Mouse (Mus musculus) intestine, embryonic 16.5 days (tissue): ENCODE results near the gene Ttll10. TPM values are rescaled to one million over a fixed set of nuclear protein-coding genes. Genes with fewer than 3 reads are reported as not detected.

Experiments used
- ATAC-seq: fragments of 200-750 bp; cut with Nextera tagmentation; 2 replicates; pipeline ENCODE4 v1.8.0; 2017; ENCODE audit warnings: moderate TSS enrichment, moderate library complexity
- H3K27ac ChIP-seq: fragments of 300-500 bp; sonication (generic); 2 replicates; pipeline ENCODE4 v1.5.1; 2014; ENCODE audit warnings: mild to moderate bottlenecking, low read length
- H3K27me3 ChIP-seq: fragments of 300-500 bp; sonication (generic); replicated peaks from 2 replicates; pipeline ENCODE4 v1.6.1; 2014; ENCODE audit warnings: low read length, control low read depth, mixed read lengths; ENCODE audit not compliant: control insufficient read depth, insufficient read depth
- H3K36me3 ChIP-seq: fragments of 300-500 bp; sonication (generic); 2 replicates; pipeline ENCODE4 v1.6.1; 2014; ENCODE audit warnings: low read length, control low read depth; ENCODE audit not compliant: control insufficient read depth, insufficient read depth
- H3K4me1 ChIP-seq: fragments of 300-500 bp; sonication (generic); 2 replicates; pipeline ENCODE4 v1.6.1; 2014; ENCODE audit warnings: low read length, control low read depth, mixed read lengths; ENCODE audit not compliant: control insufficient read depth, insufficient read depth
- H3K4me2 ChIP-seq: fragments of 300-500 bp; sonication (generic); 2 replicates; pipeline ENCODE4 v1.6.1; 2014; ENCODE audit warnings: low read depth, low read length, control low read depth
- H3K4me3 ChIP-seq: fragments of 300-500 bp; sonication (generic); 2 replicates; pipeline ENCODE4 v1.5.1; 2014; ENCODE audit warnings: mild to moderate bottlenecking, low read length
- H3K9ac ChIP-seq: fragments of 300-500 bp; sonication (generic); 2 replicates; pipeline ENCODE4 v1.6.1; 2014; ENCODE audit warnings: low read depth, low read length
- H3K9me3 ChIP-seq: fragments of 300-500 bp; sonication (generic); 2 replicates; pipeline ENCODE4 v1.6.1; 2016; ENCODE audit warnings: low read length, control low read depth; ENCODE audit not compliant: control insufficient read depth
- WGBS: fragments of 180-500 bp; shearing (Covaris S2); extraction: QIAGEN DNeasy Blood & Tissue Kit; methylation state at CpG from one replicate; pipeline ENCODE4 v1.1.7; 2014; 5-methylcytosine and 5-hydroxymethylcytosine counted together
- polyA plus RNA-seq: library from polyadenylated mRNA; unstranded; fragments of >200 nt; fragmentation: Nextera tagmentation; extraction: Ambion mirVana; gene quantifications from 2 replicates; pipeline ENCODE4 v1.2.1, GENCODE M21; 2015

The Ttll10 gene
- polyA plus RNA-seq, result 4.2 and 4.7 TPM in 2 replicates

DNA sequence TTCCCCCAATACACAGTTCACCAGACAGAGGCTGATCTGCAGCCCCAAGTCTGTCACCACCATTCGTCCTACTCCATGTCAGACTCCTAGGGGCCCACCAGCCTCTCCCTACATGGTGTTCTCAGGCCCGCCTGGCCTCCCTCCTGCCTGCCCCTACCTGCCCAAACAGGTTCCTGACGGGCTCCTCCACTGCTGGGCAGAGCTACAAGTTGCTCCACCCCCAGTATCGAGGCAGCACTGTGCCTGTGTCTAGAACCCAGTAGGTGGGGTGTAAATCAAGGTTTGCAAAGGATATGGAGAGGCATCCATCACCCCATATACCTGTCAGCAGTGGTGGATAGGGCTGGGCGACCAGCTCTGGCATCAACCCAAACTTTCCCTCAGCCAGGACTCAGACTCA is at the start of gene Ttll10:
Gene Ttll10, minus strand, starts transcription at position 154 of the 400 bp plus-strand sequence.
- 28% methylated on average over 5 of the region's 5 CpGs for WGBS

GRCm38 (mm10) chr4:156103342-156103741 is 44.1 kb upstream of the Ttll10 start:
- Histone ChIP-seq H3K9ac (no peak overlapping the region), H3K36me3 (no peaks in the 10 kb centered on the region), H3K9me3 (no peaks in the 10 kb centered on the region), H3K4me1 (no peaks in the 10 kb centered on the region), H3K4me2 (no peak overlapping the region), H3K27ac (no peak overlapping the region), H3K4me3 (no peak overlapping the region), H3K27me3 (no peaks in the 10 kb centered on the region)
- 54% methylated on average over 4 of the region's 4 CpGs for WGBS
- peak; percentile 36 for ATAC-seq

More for the DNA sequence above, at the start of gene Ttll10:
- Histone ChIP-seq H3K4me1 (peaks cover 15% of the 10 kb centered on the region; the same call in 1 of the 2 replicates), H3K4me2 (peak within 1 kb of the TSS; percentile 40), H3K9ac (peak within 1 kb of the TSS; percentile 79), H3K27me3 (no peaks in the 10 kb centered on the region), H3K4me3 (peak within 1 kb of the TSS; percentile 59), H3K27ac (peak within 1 kb of the TSS; percentile 98), H3K9me3 (no peaks in the 10 kb centered on the region), H3K36me3 (no peaks in the 10 kb centered on the region)
- ATAC-seq, result peak; percentile 80

- Histone ChIP-seq H3K4me1 (no peaks in the 10 kb centered on the region), H3K27me3 (no peaks in the 10 kb centered on the region), H3K9ac (no peak overlapping the region), H3K4me3 (no peak overlapping the region), H3K9me3 (no peaks in the 10 kb centered on the region), H3K4me2 (no peak overlapping the region), H3K36me3 (no peaks in the 10 kb centered on the region), H3K27ac (peak overlapping the region; percentile 85; the same call in 1 of the 2 replicates)
- WGBS, result 40% methylated on average over 3 of the region's 3 CpGs
- ATAC-seq, result no peak
Measured at GRCm38 (mm10) chr4:156101481-156101903, 42.3 kb upstream of the Ttll10 start.

GRCm38 (mm10) chr4:156100501-156100900 is 41.3 kb upstream of the Ttll10 start:
- H3K4me2 ChIP-seq, result 0 out of 2 replicates have a peak overlapping the region, but pooled peaks have one; percentile 14
- H3K27ac ChIP-seq, result peak overlapping the region; percentile 85
- H3K4me1 ChIP-seq, result no peaks in the 10 kb centered on the region
- peak; percentile 87 for ATAC-seq
- 52% methylated on average over 5 of the region's 5 CpGs for WGBS
- no peak overlapping the region for H3K9ac ChIP-seq
- no peaks in the 10 kb centered on the region for H3K9me3 ChIP-seq
- H3K36me3 ChIP-seq, result no peaks in the 10 kb centered on the region
- no peak overlapping the region for H3K4me3 ChIP-seq
- H3K27me3 ChIP-seq, result no peaks in the 10 kb centered on the region

DNA sequence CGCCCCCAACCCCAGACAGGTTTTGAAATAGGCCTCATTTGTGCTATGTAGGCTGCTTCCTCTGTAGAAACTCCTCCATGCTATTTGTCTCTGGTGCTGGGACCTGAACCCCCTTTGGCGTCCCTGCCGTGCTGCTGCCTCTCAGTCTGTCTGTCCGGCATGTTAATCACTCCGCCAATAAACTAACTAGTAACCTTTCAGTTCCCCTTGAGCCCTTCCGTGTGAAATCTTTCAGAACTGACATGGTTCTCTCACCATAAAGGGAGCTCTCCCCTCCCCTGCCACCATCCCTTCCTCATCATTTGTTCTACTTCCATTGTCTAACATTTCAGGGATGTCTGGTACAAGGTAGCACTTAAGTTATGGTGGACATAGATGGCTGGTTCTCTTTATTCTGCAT is 40.2 kb upstream of the Ttll10 start:
- 70% methylated on average over 6 of the region's 6 CpGs for WGBS
- Histone ChIP-seq H3K4me1 (no peaks in the 10 kb centered on the region), H3K9me3 (no peaks in the 10 kb centered on the region), H3K27ac (no peak overlapping the region), H3K4me3 (no peak overlapping the region), H3K36me3 (no peaks in the 10 kb centered on the region), H3K27me3 (no peaks in the 10 kb centered on the region), H3K9ac (no peak overlapping the region), H3K4me2 (no peak overlapping the region)
- ATAC-seq, result no peak

DNA sequence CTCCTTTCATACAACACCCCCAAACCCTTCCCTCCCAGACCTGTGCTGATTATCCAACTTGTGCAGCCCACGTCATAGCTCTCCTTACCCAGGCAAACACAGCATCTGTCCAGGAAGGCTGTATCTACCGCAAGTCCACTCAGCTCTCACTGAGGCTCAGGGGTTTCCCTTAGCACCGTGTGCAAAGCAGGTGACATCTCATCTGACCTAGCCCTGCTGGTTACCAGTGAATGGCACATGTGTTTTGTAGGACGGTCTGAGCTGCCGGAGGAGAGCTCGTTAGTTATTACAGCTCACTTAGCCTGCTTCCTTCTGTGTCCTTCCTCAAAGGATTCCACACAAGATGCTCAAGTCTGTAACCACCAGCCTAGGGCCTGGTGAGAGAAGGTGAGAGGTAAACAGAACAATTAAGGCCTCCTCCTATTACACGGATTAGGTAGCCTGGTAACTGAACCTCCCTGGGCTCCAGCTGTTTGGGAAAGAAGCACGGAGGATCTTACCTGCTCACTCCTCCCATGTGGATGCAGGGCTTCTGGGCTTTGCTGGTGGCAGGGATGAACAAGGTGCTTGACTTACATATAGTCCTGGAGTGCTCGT is 38.7 kb upstream of the Ttll10 start:
- ATAC-seq, result no peak
- H3K36me3 ChIP-seq, result no peaks in the 10 kb centered on the region
- no peak overlapping the region for H3K9ac ChIP-seq
- H3K27ac ChIP-seq, result no peak overlapping the region
- H3K4me3 ChIP-seq, result no peak overlapping the region
- H3K27me3 ChIP-seq, result no peaks in the 10 kb centered on the region
- H3K4me1 ChIP-seq, result no peaks in the 10 kb centered on the region; the same call in 1 of the 2 replicates
- no peaks in the 10 kb centered on the region for H3K9me3 ChIP-seq
- H3K4me2 ChIP-seq, result no peak overlapping the region
- WGBS, result 66% methylated on average over 9 of the region's 9 CpGs

GRCm38 (mm10) chr4:156096191-156096590 is 37.0 kb upstream of the Ttll10 start:
- Histone ChIP-seq H3K36me3 (no peaks in the 10 kb centered on the region), H3K27me3 (no peaks in the 10 kb centered on the region), H3K4me2 (no peak overlapping the region), H3K27ac (no peak overlapping the region), H3K9me3 (no peaks in the 10 kb centered on the region), H3K4me1 (no peaks in the 10 kb centered on the region; the same call in 1 of the 2 replicates), H3K9ac (no peak overlapping the region), H3K4me3 (no peak overlapping the region)
- ATAC-seq, result no peak
- WGBS, result 94% methylated on average over 1 of the region's 1 CpGs

DNA sequence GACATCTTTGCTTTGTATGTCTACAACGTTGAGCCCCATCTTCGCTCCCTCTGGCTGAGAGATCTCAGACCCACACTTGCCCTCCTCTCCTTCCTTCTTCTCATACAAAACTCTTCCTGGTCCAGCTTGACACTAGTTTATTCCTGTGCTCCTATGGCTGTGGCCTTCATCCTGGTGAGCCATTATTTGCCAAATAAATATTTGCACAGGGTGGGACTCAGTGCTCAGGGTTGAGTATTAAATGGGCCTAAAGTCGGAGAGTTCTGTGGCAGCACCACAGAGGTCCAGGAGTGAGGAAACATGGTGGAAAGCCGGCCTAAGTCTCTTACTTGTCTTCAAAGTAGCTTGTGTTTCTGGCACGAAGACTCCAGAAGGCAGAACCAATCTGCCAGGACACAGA is 34.5 kb upstream of the Ttll10 start:
- ATAC-seq, result peak; percentile 58
- WGBS, result 56% methylated on average over 5 of the region's 5 CpGs
- no peak overlapping the region for H3K4me3 ChIP-seq
- no peak overlapping the region for H3K4me2 ChIP-seq
- no peaks in the 10 kb centered on the region for H3K27me3 ChIP-seq
- H3K9ac ChIP-seq, result no peak overlapping the region
- no peaks in the 10 kb centered on the region for H3K36me3 ChIP-seq
- H3K27ac ChIP-seq, result 0 out of 2 replicates have a peak overlapping the region, but pooled peaks have one; percentile 21
- H3K9me3 ChIP-seq, result no peaks in the 10 kb centered on the region
- H3K4me1 ChIP-seq, result no peaks in the 10 kb centered on the region; the same call in 1 of the 2 replicates

DNA sequence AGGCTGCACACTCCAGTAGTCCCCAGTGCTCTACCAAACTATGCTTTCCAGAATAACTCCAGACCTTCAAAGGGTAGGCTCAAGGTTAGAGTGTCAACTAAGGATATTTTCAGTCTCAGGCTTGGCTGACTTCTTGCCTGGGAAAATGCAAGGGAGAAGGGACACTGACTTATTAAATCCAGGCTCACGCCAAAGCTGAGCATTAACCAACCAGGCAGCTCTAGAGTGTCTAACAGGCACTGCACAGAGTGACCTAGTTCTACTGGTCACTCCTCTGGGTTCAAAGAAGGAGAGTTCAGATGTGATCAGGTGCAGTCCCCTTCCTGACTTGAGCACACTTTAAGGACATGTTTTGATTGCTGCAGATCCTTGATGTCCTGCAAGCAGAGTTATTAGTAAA is 33.6 kb upstream of the Ttll10 start:
- Histone ChIP-seq H3K9ac (no peak overlapping the region), H3K27ac (no peak overlapping the region), H3K36me3 (no peaks in the 10 kb centered on the region), H3K4me3 (no peak overlapping the region), H3K4me2 (no peak overlapping the region), H3K4me1 (no peaks in the 10 kb centered on the region; the same call in 1 of the 2 replicates), H3K27me3 (no peaks in the 10 kb centered on the region), H3K9me3 (no peaks in the 10 kb centered on the region)
- ATAC-seq, result no peak
- 83% methylated on average over 1 of the region's 1 CpGs for WGBS
